Mouse (Mus musculus): Measurements from ENCODE around the gene Olfr1426. TPM values are rescaled to one million over a fixed set of nuclear protein-coding genes. Genes with fewer than 3 reads are reported as not detected.
A peak's percentile ranks its signal among the peaks of the same experiment; 100 is the strongest.
"Not testable (repeated sequence)": the region's sequence is repeated elsewhere in the genome, so short reads cannot be mapped to it uniquely, and the experiment has no call there.

Olfr1426 gene
- not detected in 2 replicates for polyA plus RNA-seq (2015; fragmentation: Nextera tagmentation; extraction: Ambion mirVana)

DNA sequence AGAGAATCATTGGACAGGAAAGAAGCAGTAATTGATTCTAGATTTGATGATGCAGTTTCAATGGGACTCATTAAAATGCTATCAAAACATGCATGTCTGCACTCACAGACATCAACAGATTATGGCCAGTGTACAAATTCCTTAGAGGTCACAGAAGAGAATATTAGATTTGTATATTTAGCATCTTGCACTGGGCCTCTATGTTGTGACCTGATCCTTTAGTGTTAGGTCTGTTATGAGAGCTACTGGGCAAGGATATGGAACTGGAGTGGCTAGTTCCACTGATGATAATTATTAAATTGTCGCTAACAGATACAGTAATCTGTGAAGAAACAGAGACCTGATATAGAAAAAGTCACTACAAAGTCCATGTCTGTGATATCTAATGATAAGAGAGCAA lies at the start of gene Olfr1426:
Gene Olfr1426, minus strand, starts transcription at position 101 of the 400 bp plus-strand sequence.
- Histone ChIP-seq H3K4me2 (replicated peaks) (no peak within 1 kb of the TSS), H3K4me1 (no peaks in the 10 kb centered on the region), H3K27me3 (no peaks in the 10 kb centered on the region), H3K27ac (replicated peaks) (no peak within 1 kb of the TSS), H3K9me3 (no peaks in the 10 kb centered on the region), H3K4me3 (no peak within 1 kb of the TSS), H3K9ac (replicated peaks) (no peak within 1 kb of the TSS), H3K36me3 (no peaks in the 10 kb centered on the region)
- ATAC-seq (replicated peaks) = no peak
- WGBS = 83% methylated on average over 1 of the region's 1 CpGs

DNA sequence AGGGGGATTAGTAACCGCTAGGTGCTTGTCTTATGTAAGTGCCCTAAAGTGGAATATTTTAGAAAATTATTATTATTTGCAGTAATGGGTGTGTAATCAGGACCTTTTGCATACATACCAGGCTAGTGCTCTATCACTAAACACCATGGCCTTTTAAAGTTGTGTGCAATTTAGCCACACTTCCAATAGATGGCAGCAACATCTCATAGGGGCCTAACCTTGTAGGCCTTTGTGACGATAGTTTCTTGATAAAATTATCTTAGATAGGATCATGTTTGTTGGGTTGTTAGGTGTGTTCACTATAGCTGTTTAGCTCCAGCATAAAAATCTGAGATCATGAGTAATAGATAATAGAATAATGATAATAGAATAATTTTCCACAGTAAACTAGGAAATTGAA lies 42.5 kb upstream of the Olfr1426 start:
- Histone ChIP-seq H3K27ac (replicated peaks) (no peak overlapping the region), H3K4me3 (no peak overlapping the region), H3K4me2 (replicated peaks) (no peak overlapping the region), H3K9ac (replicated peaks) (no peak overlapping the region), H3K4me1 (no peaks in the 10 kb centered on the region), H3K27me3 (no peaks in the 10 kb centered on the region), H3K36me3 (no peaks in the 10 kb centered on the region), H3K9me3 (no peaks in the 10 kb centered on the region)
- WGBS = 29% methylated on average over 2 of the region's 2 CpGs
- peak; percentile 41; the same call in 1 of the 2 replicates for ATAC-seq (replicated peaks)

DNA sequence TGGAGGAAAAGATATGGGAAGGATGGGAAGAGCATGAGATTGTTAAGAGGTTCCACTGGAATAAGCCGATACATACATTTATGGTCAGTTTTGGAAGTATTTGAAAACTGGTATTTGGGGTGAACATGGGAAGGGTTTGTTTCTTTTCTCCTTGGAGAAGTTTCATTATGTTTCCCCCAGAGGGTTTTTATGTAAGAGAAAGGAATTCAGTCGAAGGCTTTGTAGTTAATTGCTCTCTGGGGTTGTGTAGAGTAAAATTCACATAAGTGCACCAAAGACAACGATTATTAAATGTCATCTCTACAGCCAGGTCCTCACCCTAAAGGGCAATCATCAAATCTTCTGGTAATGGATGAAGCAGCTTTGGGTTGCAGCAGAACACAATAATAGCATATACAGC lies 31.3 kb upstream of the Olfr1426 start, which contains the start of gene Olfr76:
Gene Olfr76, minus strand, starts transcription at position 101 of the 400 bp plus-strand sequence.
- no peak within 1 kb of the TSS for H3K4me2 ChIP-seq (replicated peaks)
- no peaks in the 10 kb centered on the region for H3K4me1 ChIP-seq
- ATAC-seq (replicated peaks) = no peak
- H3K9me3 ChIP-seq = no peaks in the 10 kb centered on the region
- no peaks in the 10 kb centered on the region for H3K36me3 ChIP-seq
- H3K9ac ChIP-seq (replicated peaks) = no peak within 1 kb of the TSS
- 77% methylated on average over 3 of the region's 3 CpGs for WGBS
- no peak within 1 kb of the TSS for H3K4me3 ChIP-seq
- no peak within 1 kb of the TSS for H3K27ac ChIP-seq (replicated peaks)
- H3K27me3 ChIP-seq = no peaks in the 10 kb centered on the region

DNA sequence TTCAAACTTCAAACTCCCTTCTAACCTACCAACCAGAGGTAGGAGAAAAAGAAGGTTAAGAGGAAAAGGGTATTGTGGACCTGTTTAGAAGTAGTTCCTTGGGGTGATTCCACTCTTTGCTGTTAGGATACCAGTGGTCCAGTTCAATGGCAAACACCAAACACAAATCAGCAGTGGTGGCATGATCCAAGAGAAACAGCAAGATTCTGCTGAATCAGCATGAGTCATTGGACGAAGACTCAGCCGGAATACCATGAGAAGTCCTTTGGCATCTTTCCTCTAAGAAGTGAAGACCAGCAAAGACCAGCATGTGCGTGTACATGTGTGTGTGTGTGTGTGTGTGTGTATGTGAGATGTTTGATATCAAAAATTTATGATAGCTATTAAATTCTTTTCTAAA lies 24.7 kb upstream of the Olfr1426 start:
- Histone ChIP-seq H3K36me3 (no peaks in the 10 kb centered on the region), H3K4me1 (no peaks in the 10 kb centered on the region), H3K9me3 (no peaks in the 10 kb centered on the region), H3K9ac (replicated peaks) (no peak overlapping the region), H3K4me2 (replicated peaks) (no peak overlapping the region), H3K27me3 (no peaks in the 10 kb centered on the region), H3K27ac (replicated peaks) (no peak overlapping the region), H3K4me3 (no peak overlapping the region)
- ATAC-seq (replicated peaks) = no peak
- 93% methylated on average over 3 of the region's 3 CpGs for WGBS

DNA sequence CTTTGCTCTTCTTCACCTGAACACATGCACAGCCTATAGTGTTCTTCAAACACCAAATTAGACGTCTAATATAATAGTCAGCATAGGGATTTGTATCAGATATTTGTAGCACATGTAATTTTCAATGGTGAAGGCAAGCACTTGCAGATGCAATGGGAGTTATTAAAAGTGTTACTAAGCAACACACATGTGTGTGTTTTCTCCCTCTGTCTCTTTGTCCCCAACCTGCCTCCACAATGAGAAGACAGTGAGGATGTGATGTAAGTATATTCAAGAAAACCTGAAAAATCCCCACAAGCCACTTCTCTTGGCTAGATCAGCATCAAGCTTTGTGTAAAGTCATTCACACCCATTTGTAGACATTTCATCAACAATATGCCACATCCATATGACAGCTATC lies 24.0 kb upstream of the Olfr1426 start, which contains the start of gene Olfr1428:
Gene Olfr1428, minus strand, starts transcription at position 101 of the 400 bp plus-strand sequence.
- Histone ChIP-seq H3K9ac (replicated peaks) (no peak within 1 kb of the TSS), H3K36me3 (no peaks in the 10 kb centered on the region), H3K4me3 (no peak within 1 kb of the TSS), H3K9me3 (no peaks in the 10 kb centered on the region), H3K27ac (replicated peaks) (no peak within 1 kb of the TSS), H3K4me1 (no peaks in the 10 kb centered on the region), H3K4me2 (replicated peaks) (no peak within 1 kb of the TSS), H3K27me3 (no peaks in the 10 kb centered on the region)
- 73% methylated on average over 1 of the region's 1 CpGs for WGBS
- no peak for ATAC-seq (replicated peaks)

DNA sequence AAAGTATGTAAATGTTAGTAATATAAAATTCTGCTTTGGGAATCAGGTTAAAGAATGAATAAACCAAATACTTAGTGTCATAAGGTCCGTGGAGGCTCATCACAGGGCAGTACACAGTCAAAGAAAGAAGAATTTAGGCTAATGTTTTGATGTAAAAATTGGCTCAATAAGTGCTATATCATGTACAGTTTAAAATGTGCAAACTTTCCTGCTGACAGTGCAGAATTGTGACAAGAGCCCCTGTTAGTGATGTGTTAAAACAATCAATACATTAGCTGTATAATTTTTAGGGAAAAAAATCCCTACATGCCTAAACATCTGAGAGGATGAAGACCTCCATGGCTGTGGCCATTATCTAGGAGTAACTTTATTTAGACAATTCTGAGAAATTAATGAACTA lies 22.0 kb upstream of the Olfr1426 start:
- no peak overlapping the region for H3K4me3 ChIP-seq
- ATAC-seq (replicated peaks) = no peak
- no peaks in the 10 kb centered on the region for H3K9me3 ChIP-seq
- H3K4me1 ChIP-seq = no peaks in the 10 kb centered on the region
- H3K27me3 ChIP-seq = no peaks in the 10 kb centered on the region
- no peak overlapping the region for H3K9ac ChIP-seq (replicated peaks)
- no peaks in the 10 kb centered on the region for H3K36me3 ChIP-seq
- no peak overlapping the region for H3K4me2 ChIP-seq (replicated peaks)
- WGBS = 68% methylated on average over 1 of the region's 1 CpGs
- no peak overlapping the region for H3K27ac ChIP-seq (replicated peaks)

DNA sequence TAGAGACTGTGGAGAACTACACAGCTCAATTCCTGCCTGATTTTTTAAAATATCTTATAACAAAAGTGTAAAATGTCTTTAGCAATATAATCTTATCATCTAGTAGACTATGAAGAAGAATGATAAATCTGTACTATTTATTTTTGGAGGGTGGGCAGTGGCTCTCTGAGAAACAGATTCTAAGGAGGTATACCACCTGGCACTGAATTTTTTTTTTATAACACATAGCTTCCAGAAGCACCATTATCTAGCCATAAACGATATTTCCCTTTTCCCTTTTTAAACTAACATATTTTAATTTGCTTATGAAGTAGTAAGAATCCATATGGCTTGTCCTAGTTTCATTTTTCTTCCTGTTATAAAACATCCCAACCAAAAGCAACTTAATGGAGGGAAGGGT lies 12.7 kb upstream of the Olfr1426 start:
- H3K4me1 ChIP-seq = no peaks in the 10 kb centered on the region
- no peak overlapping the region for H3K9ac ChIP-seq (replicated peaks)
- no peaks in the 10 kb centered on the region for H3K27me3 ChIP-seq
- H3K4me3 ChIP-seq = no peak overlapping the region
- no peak overlapping the region for H3K27ac ChIP-seq (replicated peaks)
- 66% methylated on average over 1 of the region's 1 CpGs for WGBS
- no peak for ATAC-seq (replicated peaks)
- H3K4me2 ChIP-seq (replicated peaks) = no peak overlapping the region
- H3K36me3 ChIP-seq = no peaks in the 10 kb centered on the region
- no peaks in the 10 kb centered on the region for H3K9me3 ChIP-seq

DNA sequence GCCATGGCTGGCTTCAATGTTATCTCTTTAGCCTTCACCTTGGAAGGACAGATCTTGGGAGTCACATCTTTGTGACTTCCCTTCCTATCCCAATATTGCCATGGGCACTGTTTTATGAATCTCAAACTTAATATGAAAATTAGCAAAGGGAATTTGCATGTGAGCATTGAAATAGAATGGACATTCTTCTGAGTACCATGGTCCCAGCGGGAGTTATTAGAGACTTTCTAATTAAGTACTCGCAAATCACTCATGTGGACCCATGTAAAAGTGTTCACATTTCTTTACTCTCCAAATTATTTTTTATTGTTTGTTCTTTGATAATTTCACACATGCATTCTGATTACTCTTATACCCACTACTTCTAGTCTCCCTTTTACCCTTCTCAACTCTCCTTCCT lies 11.4 kb upstream of the Olfr1426 start, which contains the start of gene Olfr1427:
Gene Olfr1427, minus strand, starts transcription at position 101 of the 400 bp plus-strand sequence.
- H3K4me1 ChIP-seq = no peaks in the 10 kb centered on the region
- ATAC-seq (replicated peaks) = no peak
- no peak within 1 kb of the TSS for H3K4me2 ChIP-seq (replicated peaks)
- no peaks in the 10 kb centered on the region for H3K27me3 ChIP-seq
- 92% methylated on average over 2 of the region's 2 CpGs for WGBS
- no peaks in the 10 kb centered on the region for H3K9me3 ChIP-seq
- no peak within 1 kb of the TSS for H3K27ac ChIP-seq (replicated peaks)
- no peak within 1 kb of the TSS for H3K4me3 ChIP-seq
- no peaks in the 10 kb centered on the region for H3K36me3 ChIP-seq
- H3K9ac ChIP-seq (replicated peaks) = no peak within 1 kb of the TSS

DNA sequence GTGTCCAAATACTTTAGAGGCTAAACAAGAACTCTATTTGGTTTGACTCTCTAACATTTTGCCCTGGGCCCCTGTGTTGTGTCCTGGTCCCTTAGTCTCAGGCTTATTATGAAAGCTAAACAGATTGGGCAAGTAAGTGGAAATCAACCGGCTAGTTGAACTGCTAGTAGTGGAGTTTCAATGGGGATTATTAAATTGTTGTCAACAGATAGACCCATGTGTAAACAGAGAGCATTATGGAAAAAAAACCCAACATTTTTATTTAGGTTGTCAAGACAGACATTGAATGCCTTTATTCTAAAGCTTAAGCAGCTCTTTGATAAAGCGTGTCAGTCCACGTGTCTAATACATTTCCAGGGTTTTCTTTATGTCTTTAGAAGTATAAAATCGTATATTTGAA lies 14.2 kb downstream of the Olfr1426 start, which contains the start of gene Olfr1425:
Gene Olfr1425, minus strand, starts transcription at position 101 of the 400 bp plus-strand sequence.
- WGBS = 82% methylated on average over 4 of the region's 4 CpGs
- not testable (repeated sequence) for H3K4me1 ChIP-seq; H3K27me3 ChIP-seq; H3K27ac ChIP-seq (replicated peaks); H3K4me2 ChIP-seq (replicated peaks); H3K4me3 ChIP-seq; ATAC-seq (replicated peaks); H3K9ac ChIP-seq (replicated peaks); H3K9me3 ChIP-seq; H3K36me3 ChIP-seq

DNA sequence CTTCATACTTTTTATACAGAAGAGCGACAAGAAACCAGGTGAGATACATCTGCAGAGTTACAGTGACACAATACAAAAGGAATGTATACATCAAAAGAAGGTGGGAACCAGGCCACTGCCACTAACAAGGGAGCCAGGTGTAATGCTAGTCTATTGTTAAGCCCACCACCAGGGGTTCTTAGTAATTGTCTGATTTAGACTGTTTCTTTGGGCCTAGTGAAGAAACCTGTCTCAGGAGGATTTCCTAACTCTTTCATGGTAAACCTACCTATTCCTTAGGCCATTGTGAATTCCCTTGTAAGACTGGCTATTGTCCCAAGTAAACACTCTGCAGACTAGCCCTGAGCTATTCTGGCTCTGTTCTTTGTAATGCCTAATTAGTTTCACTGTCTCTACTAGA lies 22.3 kb downstream of the Olfr1426 start:
- ATAC-seq (replicated peaks); H3K9me3 ChIP-seq; H3K4me2 ChIP-seq (replicated peaks); H3K9ac ChIP-seq (replicated peaks); H3K36me3 ChIP-seq; H3K4me1 ChIP-seq; H3K27me3 ChIP-seq; H3K27ac ChIP-seq (replicated peaks); H3K4me3 ChIP-seq: not testable (repeated sequence)
- 78% methylated on average over 1 of the region's 1 CpGs for WGBS

DNA sequence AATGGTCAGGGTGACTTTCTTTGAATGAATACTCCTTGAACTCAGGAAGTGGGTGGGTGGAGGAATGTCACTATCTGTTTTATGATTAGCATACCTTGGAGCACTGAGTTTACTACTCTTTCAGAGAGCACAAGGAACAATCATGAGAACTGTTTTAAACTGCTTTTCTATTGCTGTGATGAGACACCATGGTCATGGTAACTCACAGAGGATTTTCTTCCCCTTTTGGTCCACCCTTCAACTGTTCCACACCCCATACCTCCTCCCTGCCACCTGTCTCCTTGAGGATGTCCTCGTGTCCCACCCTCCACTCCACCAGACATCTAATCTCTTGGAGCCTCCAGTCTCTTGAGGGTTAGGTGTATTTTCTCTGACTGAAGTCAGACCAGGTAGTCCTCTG lies 24.0 kb downstream of the Olfr1426 start:
- H3K9ac ChIP-seq (replicated peaks); H3K27ac ChIP-seq (replicated peaks); H3K4me3 ChIP-seq; ATAC-seq (replicated peaks); H3K4me1 ChIP-seq; H3K9me3 ChIP-seq; H3K36me3 ChIP-seq; H3K4me2 ChIP-seq (replicated peaks); H3K27me3 ChIP-seq: not testable (repeated sequence)
- 58% methylated on average over 1 of the region's 1 CpGs for WGBS

DNA sequence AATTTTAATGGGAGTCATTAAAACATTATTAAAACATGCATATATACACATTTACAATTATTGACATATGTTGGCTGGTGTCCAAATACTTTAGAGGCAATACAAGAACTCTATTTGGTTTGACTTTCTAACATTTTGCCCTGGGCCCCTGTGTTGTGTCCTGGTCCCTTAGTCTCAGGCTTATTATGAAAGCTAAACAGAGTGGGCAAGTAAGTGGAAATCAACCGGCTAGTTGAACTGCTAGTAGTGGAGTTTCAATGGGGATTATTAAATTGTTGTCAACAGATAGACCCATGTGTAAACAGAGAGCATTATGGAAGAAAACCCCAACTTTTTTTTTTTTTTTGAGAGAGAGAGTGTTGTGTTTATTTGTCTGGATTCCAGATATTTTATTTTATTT lies 29.2 kb downstream of the Olfr1426 start, which contains the start of gene Olfr1424:
Gene Olfr1424, minus strand, starts transcription at position 101 of the 400 bp plus-strand sequence.
- not testable (repeated sequence) for H3K36me3 ChIP-seq; H3K27me3 ChIP-seq; ATAC-seq (replicated peaks); H3K4me3 ChIP-seq; H3K4me2 ChIP-seq (replicated peaks); H3K27ac ChIP-seq (replicated peaks); H3K4me1 ChIP-seq; H3K9ac ChIP-seq (replicated peaks); H3K9me3 ChIP-seq
- WGBS = 83% methylated on average over 1 of the region's 1 CpGs

DNA sequence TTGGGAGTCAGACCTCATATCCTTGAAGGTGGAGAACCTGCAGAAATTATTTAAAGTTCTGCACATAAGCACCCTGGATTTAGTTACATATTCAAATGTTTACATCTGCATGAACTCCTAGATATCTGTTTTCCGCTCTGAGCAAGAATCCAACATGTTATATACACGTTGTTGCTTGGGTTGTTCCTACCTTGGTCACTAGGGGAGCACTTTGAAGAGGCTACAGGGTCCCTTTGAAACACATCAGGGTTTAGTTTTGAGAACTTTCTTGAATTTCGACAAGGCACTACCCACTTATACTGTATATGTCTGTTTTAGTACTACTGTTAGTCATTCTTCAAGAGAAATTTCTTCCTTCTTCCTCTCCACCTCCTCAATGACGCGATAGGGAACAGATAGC lies 48.6 kb downstream of the Olfr1426 start:
- no peak for ATAC-seq (replicated peaks)
- 88% methylated on average over 5 of the region's 5 CpGs for WGBS
- H3K27me3 ChIP-seq = no peaks in the 10 kb centered on the region

More for the DNA sequence above, 48.6 kb downstream of the Olfr1426 start:
- H3K4me1 ChIP-seq = no peaks in the 10 kb centered on the region
- no peak overlapping the region for H3K9ac ChIP-seq (replicated peaks)
- H3K4me2 ChIP-seq (replicated peaks) = no peak overlapping the region
- H3K27ac ChIP-seq (replicated peaks) = no peak overlapping the region
- no peak overlapping the region for H3K4me3 ChIP-seq
- no peaks in the 10 kb centered on the region for H3K9me3 ChIP-seq
- H3K36me3 ChIP-seq = no peaks in the 10 kb centered on the region

Measured in forebrain, embryonic 15.5 days (tissue).